Mouse (Mus musculus): ENCODE results near the gene Mfrp.
A peak's percentile ranks its signal among the peaks of the same experiment; 100 is the strongest.

The Mfrp gene

GRCm38 (mm10) chr9:44078955-44079756 lies 22.4 kb upstream of the Mfrp start:
- DNase-seq = peak; percentile 72

GRCm38 (mm10) chr9:44079997-44080780 lies 21.3 kb upstream of the Mfrp start:
- DNase-seq = no peak

- DNase-seq = peak; percentile 74
Measured at GRCm38 (mm10) chr9:44080953-44081352, 20.6 kb upstream of the Mfrp start.

- DNase-seq = no peak
Measured at GRCm38 (mm10) chr9:44081581-44081980, 19.9 kb upstream of the Mfrp start.

GRCm38 (mm10) chr9:44082266-44082665 lies 19.3 kb upstream of the Mfrp start:
- no peak for DNase-seq

- DNase-seq = peak; percentile 85
Measured at GRCm38 (mm10) chr9:44083392-44084121, 18.0 kb upstream of the Mfrp start.

- no peak for DNase-seq
Measured at GRCm38 (mm10) chr9:44084236-44084635, 17.3 kb upstream of the Mfrp start.

GRCm38 (mm10) chr9:44084659-44085229 lies 16.8 kb upstream of the Mfrp start:
- peak; percentile 93 for DNase-seq

- DNase-seq = no peak
Measured at GRCm38 (mm10) chr9:44085276-44085675, 16.3 kb upstream of the Mfrp start.

- peak; percentile 79 for DNase-seq
Measured at GRCm38 (mm10) chr9:44085741-44086665, 15.5 kb upstream of the Mfrp start.

- DNase-seq = no peak
Measured at GRCm38 (mm10) chr9:44086960-44087359, 14.6 kb upstream of the Mfrp start.

GRCm38 (mm10) chr9:44087761-44088455 lies 13.6 kb upstream of the Mfrp start:
- peak; percentile 77 for DNase-seq

- DNase-seq = no peak
Measured at GRCm38 (mm10) chr9:44088877-44089608, 12.5 kb upstream of the Mfrp start.

GRCm38 (mm10) chr9:44093612-44094503 lies 7.7 kb upstream of the Mfrp start:
- DNase-seq = peak; percentile 90

- DNase-seq = no peak
Measured at GRCm38 (mm10) chr9:44094737-44095136, 6.8 kb upstream of the Mfrp start.

GRCm38 (mm10) chr9:44095781-44096180 lies 5.7 kb upstream of the Mfrp start:
- no peak for DNase-seq

GRCm38 (mm10) chr9:44096536-44096935 lies 5.0 kb upstream of the Mfrp start:
- peak; percentile 66 for DNase-seq

GRCm38 (mm10) chr9:44104881-44105280 lies 3.4 kb downstream of the Mfrp start:
- DNase-seq = no peak

- DNase-seq = no peak
Measured at GRCm38 (mm10) chr9:44105781-44106180, 4.3 kb downstream of the Mfrp start.

All from right cerebral cortex, adult 18-20 months (tissue).